14 mouse cellular contexts compared by ENCODE assay signal in the genomic region with DNA sequence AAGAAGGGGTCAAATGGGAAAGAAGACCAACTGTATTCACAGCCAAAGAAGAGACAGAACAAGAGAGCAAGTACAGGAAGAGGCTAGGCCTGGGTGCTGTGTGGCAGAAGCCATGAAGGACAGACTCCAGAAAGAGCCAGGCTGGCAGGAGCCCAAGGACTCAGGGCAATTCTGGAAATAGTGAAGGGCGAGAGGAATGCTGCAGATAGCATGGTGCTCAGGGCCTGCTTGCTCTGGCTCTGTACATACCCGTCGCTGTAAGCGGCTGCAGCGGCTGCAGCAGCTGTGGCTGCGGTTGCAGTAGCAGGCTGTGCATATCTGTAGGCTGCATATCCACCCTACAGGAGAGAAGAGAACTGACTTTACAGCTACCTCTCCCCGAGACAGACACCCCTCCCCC. TPM values are rescaled to one million over a fixed set of nuclear protein-coding genes. Genes with fewer than 3 reads are reported as not detected.
DNase-seq lines count a peak whose midpoint lies in the region; ATAC-seq lines count a peak whose summit lies in the region.
"Had no signal": no experiment of that assay in that cellular context is flagged by ENCODE, and none has a peak within 500 bp of the region (broad histone marks: within the 10 kb centered on the region; RNA-seq: fewer than 3 reads in every experiment).

No protein-coding gene starts in this region.

- H3K27ac ChIP-seq in heart, embryonic 14.5 days (replicated peaks in 1 of 2; ENCODE audit: control insufficient read depth in 1 of 2, insufficient read depth in 1 of 2, low read depth in 2 of 2, low read length in 2 of 2): peak overlapping the region; percentile 61 to 83
- H3K27ac ChIP-seq: hindbrain, embryonic 15.5 days; liver, embryonic 13.5 days had no signal

- peaks cover 84% of the 10 kb centered on the region for H3K36me3 ChIP-seq in heart, embryonic 14.5 days (ENCODE audit: control insufficient read depth, insufficient read depth, low read length)

- H3K4me2 ChIP-seq in heart, embryonic 14.5 days (ENCODE audit: low read length): 0 out of 2 replicates have a peak overlapping the region, but pooled peaks have one; percentile 16
- H3K4me2 ChIP-seq: hindbrain, embryonic 15.5 days; liver, embryonic 13.5 days had no signal

- peaks cover 8 to 39% of the 10 kb centered on the region in 2 experiments for H3K4me1 ChIP-seq in heart, embryonic 14.5 days (ENCODE audit: control insufficient read depth in 2 of 2, insufficient read depth in 2 of 2, low read length in 2 of 2)
- H3K4me1 ChIP-seq: liver, embryonic 13.5 days had no signal

- peak; percentile 37 for DNase-seq in gastrocnemius, postnatal 10 days
- DNase-seq in gastrocnemius, postnatal 14 days: no peak
- DNase-seq in adrenal gland, adult (ENCODE audit: inconsistent age in 2 of 2, low spot score in 1 of 2): peak; percentile 90 to 96
- peak; percentile 89 for DNase-seq in adrenal gland, postnatal 25 days
- DNase-seq in lung, postnatal 10 days: no peak
- no peak for DNase-seq in spleen, postnatal 14 days (ENCODE audit: low spot score in 2 of 2)
- no peak for DNase-seq in retina, postnatal 1 day
- DNase-seq: liver, embryonic 13.5 days; spleen, adult 18-20 months; thymus, postnatal 36 days had no signal

- H3K9me3 ChIP-seq in heart, embryonic 14.5 days (ENCODE audit: control insufficient read depth, low read length): no peaks in the 10 kb centered on the region
- H3K9me3 ChIP-seq: hindbrain, embryonic 15.5 days; liver, embryonic 13.5 days had no signal

- H3K27me3 ChIP-seq in heart, embryonic 14.5 days (ENCODE audit: control insufficient read depth, insufficient read depth, low read length): no peaks in the 10 kb centered on the region
- H3K27me3 ChIP-seq: hindbrain, embryonic 15.5 days; liver, embryonic 13.5 days had no signal

- ATAC-seq in heart, embryonic 14.5 days (ENCODE audit: insufficient number of reproducible peaks, insufficient read depth, low FRiP score, low read depth): peak; percentile 75; the same call in 1 of the 2 replicates
- ATAC-seq: forebrain, embryonic 14.5 days had no signal

- intact Hi-C loops in gastrocnemius, postnatal 14 days (cut with DNase I; ENCODE audit: low total_unique reads): no loop called here

- no peak overlapping the region for H3K9ac ChIP-seq in heart, embryonic 14.5 days (ENCODE audit: low read length)
- H3K9ac ChIP-seq: hindbrain, embryonic 15.5 days; liver, embryonic 13.5 days had no signal

- 24% methylated on average over 7 of the region's 7 CpGs for WGBS in heart, embryonic 14.5 days

- no peak overlapping the region for H3K4me3 ChIP-seq in heart, embryonic 14.5 days (ENCODE audit: control insufficient read depth in 1 of 2, insufficient read depth in 1 of 2, low read depth in 1 of 2, low read length in 2 of 2)
- H3K4me3 ChIP-seq: hindbrain, embryonic 15.5 days; liver, embryonic 13.5 days had no signal

RNA-seq across cellular contexts. Expression of gene Mb, which starts 35.3 kb away (rescaled TPM):
- 100 to 1,000 TPM; 415 to 512 TPM for total RNA-seq in gastrocnemius, postnatal 10 days (2021)
- total RNA-seq in gastrocnemius, postnatal 14 days (2021): 1,000 to 10,000 TPM in 1 of 2 experiments, 100 to 1,000 TPM in 1; 840 to 1,154 TPM
- total RNA-seq in adrenal gland, postnatal 25 days (2021): 0.67 and 1.3 TPM in 2 replicates
- 807 and 810 TPM in 2 replicates for polyA plus RNA-seq in heart, embryonic 14.5 days (2014; fragmentation: Nextera tagmentation; extraction: Ambion mirVana)
- total RNA-seq: left cerebral cortex, postnatal 14 days had no signal
- polyA plus RNA-seq: forebrain, embryonic 14.5 days had no signal

RNA-seq across cellular contexts. Expression of gene Apol6, which starts 41.3 kb away (rescaled TPM):
- 10 to 100 TPM; 15.0 to 18.9 TPM for total RNA-seq in gastrocnemius, postnatal 10 days (2021)
- total RNA-seq in gastrocnemius, postnatal 14 days (2021): 10 to 100 TPM; 23.4 to 33.2 TPM
- 9.8 and 12.1 TPM in 2 replicates for total RNA-seq in adrenal gland, postnatal 25 days (2021)
- 0.19 TPM in 2 replicates for polyA plus RNA-seq in heart, embryonic 14.5 days (2014; fragmentation: Nextera tagmentation; extraction: Ambion mirVana)
- polyA plus RNA-seq: forebrain, embryonic 14.5 days; hindbrain, embryonic 15.5 days had no signal

Comparison
In these comparisons a context has a peak if more than half of its experiments do, and no peak if none do; other contexts are left out.
1. DNase-seq: peak in gastrocnemius, postnatal 10 days (single experiment), adrenal gland, adult (2 of 2) and adrenal gland, postnatal 25 days (single experiment); none in gastrocnemius, postnatal 14 days (single experiment), lung, postnatal 10 days (single experiment), spleen, postnatal 14 days (0 of 2) and retina, postnatal 1 day (single experiment).
2. RNA of gene Mb, which starts 35.3 kb away (total RNA-seq): 840 to 1,154 TPM in gastrocnemius, postnatal 14 days and 415 to 512 TPM in gastrocnemius, postnatal 10 days; 0.67 to 1.3 TPM in adrenal gland, postnatal 25 days; every median in the first group is over 100 times any median in the second.